ENCODE assay signal across 12 mouse cellular contexts in the genomic region with DNA sequence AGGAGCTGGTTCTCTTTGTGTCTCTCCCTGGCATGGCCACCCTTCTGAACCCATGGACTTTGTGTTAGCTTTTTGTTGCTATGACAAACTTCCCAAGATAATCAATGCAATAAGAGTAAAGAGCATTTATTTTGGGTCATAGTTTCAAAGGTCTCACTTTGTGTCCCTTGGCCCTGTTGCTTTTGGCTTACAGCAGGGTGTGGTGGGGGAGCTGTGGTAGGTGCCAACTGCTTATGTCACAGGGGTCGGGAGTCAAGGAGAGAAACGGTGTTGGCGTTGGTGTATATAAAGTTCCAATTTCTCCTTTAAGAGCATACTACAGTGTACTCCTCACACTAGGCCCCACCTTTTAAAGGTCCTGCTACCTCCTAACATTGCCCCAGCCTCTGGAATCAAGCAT. TPM values are rescaled to one million over a fixed set of nuclear protein-coding genes. Genes with fewer than 3 reads are reported as not detected.
"Had no signal": no experiment of that assay in that cellular context is flagged by ENCODE, and none has a peak within 500 bp of the region (broad histone marks: within the 10 kb centered on the region; RNA-seq: fewer than 3 reads in every experiment).

No protein-coding gene starts in this region.

- H3K4me3 ChIP-seq: limb, embryonic 12.5 days; lung, embryonic 15.5 days; megakaryocyte, embryonic 14.5 days; midbrain, embryonic 12.5 days had no signal

- H3K27me3 ChIP-seq: limb, embryonic 12.5 days; lung, embryonic 15.5 days; megakaryocyte, embryonic 14.5 days; midbrain, embryonic 12.5 days had no signal

- DNase-seq: kidney, adult 11 months; kidney, adult 9 months; kidney, postnatal 36 days; lung, postnatal 14 days; right cerebral cortex, postnatal 14 days; thymus, postnatal 4 days had no signal

- H3K4me1 ChIP-seq: limb, embryonic 12.5 days; lung, embryonic 15.5 days; megakaryocyte, embryonic 14.5 days had no signal

- H3K27ac ChIP-seq: kidney, postnatal 0 days; limb, embryonic 12.5 days; lung, embryonic 15.5 days; macrophage; midbrain, embryonic 12.5 days had no signal

RNA-seq across cellular contexts. Expression of a gene that starts 12.1 kb away (rescaled TPM):
- polyA plus RNA-seq: macrophage had no signal
